Mouse (Mus musculus) stomach, embryonic 15.5 days (tissue): ENCODE measurements around the gene Serbp1. TPM values are rescaled to one million over a fixed set of nuclear protein-coding genes. Genes with fewer than 3 reads are reported as not detected.

ENCODE experiments used
- ATAC-seq: fragments of 200-750 bp; cut with Nextera tagmentation; 2 replicates; pipeline ENCODE4 v1.8.0; 2017; ENCODE audit warnings: low read depth, moderate number of reproducible peaks, moderate TSS enrichment; ENCODE audit not compliant: insufficient read depth, low FRiP score
- H3K27ac ChIP-seq: fragments of 300-500 bp; sonication (generic); 2 replicates; pipeline ENCODE4 v1.5.1; 2015; ENCODE audit warnings: mild to moderate bottlenecking, inconsistent platforms
- H3K27me3 ChIP-seq: fragments of 300-500 bp; sonication (generic); replicated peaks from 2 replicates; pipeline ENCODE4 v1.6.1; 2015; ENCODE audit warnings: inconsistent platforms
- H3K36me3 ChIP-seq: fragments of 300-500 bp; sonication (generic); 2 replicates; pipeline ENCODE4 v1.6.1; 2015; ENCODE audit warnings: inconsistent platforms
- H3K4me1 ChIP-seq: fragments of 300-500 bp; sonication (generic); 2 replicates; pipeline ENCODE4 v1.6.1; 2015; ENCODE audit warnings: inconsistent platforms
- H3K4me2 ChIP-seq: fragments of 300-500 bp; sonication (generic); 2 replicates; pipeline ENCODE4 v1.6.1; 2015; ENCODE audit warnings: mild to moderate bottlenecking, inconsistent platforms
- H3K4me3 ChIP-seq: fragments of 300-500 bp; sonication (generic); replicated peaks from 2 replicates; pipeline ENCODE4 v1.5.1; 2015; ENCODE audit warnings: inconsistent platforms
- H3K9ac ChIP-seq: fragments of 300-500 bp; sonication (generic); 2 replicates; pipeline ENCODE4 v1.6.1; 2015; ENCODE audit warnings: inconsistent platforms
- H3K9me3 ChIP-seq: fragments of 300-500 bp; sonication (generic); 2 replicates; pipeline ENCODE4 v1.6.1; 2016; ENCODE audit warnings: inconsistent platforms
- WGBS: fragments of 180-500 bp; shearing (Covaris S2); methylation state at CpG from one replicate; pipeline ENCODE4 v1.1.7; 2015; 5-methylcytosine and 5-hydroxymethylcytosine counted together
- polyA plus RNA-seq: library from polyadenylated mRNA; unstranded; fragments of >200 nt; fragmentation: Nextera tagmentation; extraction: Ambion mirVana; gene quantifications from 2 replicates; pipeline ENCODE4 v1.2.1, GENCODE M21; 2015

Gene Serbp1
- polyA plus RNA-seq, 1 experiment from 2014 or later = 408 TPM

- no peaks in the 10 kb centered on the region for H3K27me3 ChIP-seq
- H3K9me3 ChIP-seq = no peaks in the 10 kb centered on the region
- 20% methylated on average over 2 of the region's 2 CpGs for WGBS
- H3K27ac ChIP-seq = no peak overlapping the region
- no peak overlapping the region for H3K9ac ChIP-seq
- no peaks in the 10 kb centered on the region for H3K36me3 ChIP-seq
- H3K4me3 ChIP-seq = peak overlapping the region; percentile 26
- no peak for ATAC-seq
- no peaks in the 10 kb centered on the region; the same call in 1 of the 2 replicates for H3K4me1 ChIP-seq
- peak overlapping the region; percentile 47 for H3K4me2 ChIP-seq
These were observed 31.5 kb downstream of the Serbp1 start for GRCm38 (mm10) chr6:67269459-67269858.

DNA sequence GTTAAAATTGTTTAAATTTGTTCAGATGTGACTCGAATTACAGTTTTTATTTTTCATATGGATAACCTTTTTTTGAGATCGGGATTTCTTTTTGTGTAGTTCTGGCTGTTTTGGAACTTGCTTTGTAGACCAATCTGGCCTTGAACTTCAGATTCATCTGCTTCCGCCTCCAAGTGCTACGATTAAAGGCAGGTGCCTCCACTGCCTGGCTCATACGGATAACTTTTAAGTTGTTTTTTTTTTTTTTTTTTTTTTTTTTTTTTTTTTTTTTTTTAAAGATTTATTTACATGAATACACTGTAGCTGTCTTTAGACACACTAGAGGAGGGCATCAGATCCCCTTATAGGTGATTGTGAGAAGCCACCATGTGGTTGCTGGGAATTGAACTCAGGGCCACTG is 40.0 kb downstream of the Serbp1 start:
- Histone ChIP-seq H3K27ac (no peak overlapping the region), H3K9ac (no peak overlapping the region), H3K4me1 (no peaks in the 10 kb centered on the region), H3K27me3 (no peaks in the 10 kb centered on the region), H3K9me3 (no peaks in the 10 kb centered on the region), H3K36me3 (peaks cover 3% of the 10 kb centered on the region; the same call in 1 of the 2 replicates), H3K4me3 (no peak overlapping the region), H3K4me2 (no peak overlapping the region)
- no peak for ATAC-seq
- 86% methylated on average over 5 of the region's 5 CpGs for WGBS

- Histone ChIP-seq H3K9ac (no peak overlapping the region), H3K4me2 (no peak overlapping the region), H3K27me3 (no peaks in the 10 kb centered on the region), H3K4me1 (no peaks in the 10 kb centered on the region), H3K27ac (no peak overlapping the region), H3K9me3 (no peaks in the 10 kb centered on the region), H3K36me3 (no peaks in the 10 kb centered on the region; the same call in 1 of the 2 replicates), H3K4me3 (no peak overlapping the region)
- no peak for ATAC-seq
- WGBS = 80% methylated on average over 9 of the region's 9 CpGs
These were observed 43.7 kb downstream of the Serbp1 start for GRCm38 (mm10) chr6:67281614-67282197.

GRCm38 (mm10) chr6:67282897-67283296 is 44.9 kb downstream of the Serbp1 start:
- H3K4me2 ChIP-seq = no peak overlapping the region
- H3K9me3 ChIP-seq = no peaks in the 10 kb centered on the region
- no peak overlapping the region for H3K27ac ChIP-seq
- no peak for ATAC-seq
- no peaks in the 10 kb centered on the region for H3K4me1 ChIP-seq
- H3K4me3 ChIP-seq = no peak overlapping the region
- H3K36me3 ChIP-seq = no peaks in the 10 kb centered on the region; the same call in 1 of the 2 replicates
- WGBS = 78% methylated on average over 1 of the region's 1 CpGs
- H3K27me3 ChIP-seq = no peaks in the 10 kb centered on the region
- H3K9ac ChIP-seq = no peak overlapping the region

DNA sequence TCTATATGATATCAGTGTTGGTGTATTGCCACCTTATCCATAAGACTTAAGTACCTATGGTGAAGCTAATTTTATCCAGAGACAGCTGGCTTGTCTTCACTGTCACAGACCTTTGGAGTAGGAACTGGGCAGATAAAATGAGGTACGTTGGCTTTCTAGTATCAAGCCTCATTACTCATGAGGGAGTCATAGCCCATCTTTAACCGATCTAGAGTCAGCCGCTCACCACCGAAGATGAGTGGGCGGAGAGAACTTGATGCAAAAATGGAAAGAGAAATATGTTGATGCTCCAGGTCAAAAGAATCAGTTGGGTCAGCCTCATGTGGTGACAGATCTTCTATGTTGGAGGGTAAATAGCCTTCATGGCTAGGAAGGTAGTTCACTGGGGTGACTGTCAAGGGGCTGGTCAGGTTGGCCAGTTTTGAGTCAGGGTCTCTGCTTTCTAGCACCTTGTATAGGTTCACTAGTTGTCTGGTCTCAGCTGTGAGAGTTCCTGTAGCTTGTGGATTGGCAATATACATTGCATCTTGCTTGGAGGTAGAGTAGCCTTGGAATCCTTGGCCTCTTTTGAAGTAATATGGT is 54.2 kb downstream of the Serbp1 start:
- ATAC-seq = no peak
- Histone ChIP-seq H3K4me3 (no peak overlapping the region), H3K4me1 (no peaks in the 10 kb centered on the region), H3K9me3 (no peaks in the 10 kb centered on the region), H3K9ac (no peak overlapping the region), H3K36me3 (0 out of 2 replicates have a peak, but pooled peaks cover 6% of the 10 kb centered on the region), H3K27me3 (no peaks in the 10 kb centered on the region), H3K27ac (no peak overlapping the region), H3K4me2 (no peak overlapping the region)
- WGBS = 81% methylated on average over 5 of the region's 5 CpGs

DNA sequence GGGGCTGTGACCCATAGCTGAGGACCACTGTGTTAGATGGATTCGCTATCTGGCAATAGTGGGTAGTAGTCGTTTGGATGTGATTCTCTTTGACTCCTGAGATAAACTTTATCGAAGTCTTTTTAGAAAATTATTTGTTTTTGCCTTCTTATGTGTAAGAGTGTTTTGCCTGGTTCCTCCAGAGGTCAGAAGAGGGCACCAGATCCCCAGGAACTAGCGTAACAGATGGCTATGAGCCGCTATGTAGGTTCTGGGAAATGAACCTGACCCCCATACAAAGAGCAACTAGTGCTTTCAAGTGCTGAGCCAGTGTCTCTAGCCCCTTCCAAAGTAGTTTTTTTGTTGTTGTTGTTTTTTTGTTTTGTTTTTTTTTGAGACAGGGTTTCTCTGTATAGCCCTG is 58.1 kb downstream of the Serbp1 start:
- Histone ChIP-seq H3K9me3 (no peaks in the 10 kb centered on the region), H3K27me3 (no peaks in the 10 kb centered on the region), H3K27ac (no peak overlapping the region), H3K4me3 (no peak overlapping the region), H3K9ac (no peak overlapping the region), H3K4me1 (no peaks in the 10 kb centered on the region), H3K36me3 (no peaks in the 10 kb centered on the region), H3K4me2 (no peak overlapping the region)
- ATAC-seq = no peak
- 55% methylated on average over 5 of the region's 5 CpGs for WGBS

DNA sequence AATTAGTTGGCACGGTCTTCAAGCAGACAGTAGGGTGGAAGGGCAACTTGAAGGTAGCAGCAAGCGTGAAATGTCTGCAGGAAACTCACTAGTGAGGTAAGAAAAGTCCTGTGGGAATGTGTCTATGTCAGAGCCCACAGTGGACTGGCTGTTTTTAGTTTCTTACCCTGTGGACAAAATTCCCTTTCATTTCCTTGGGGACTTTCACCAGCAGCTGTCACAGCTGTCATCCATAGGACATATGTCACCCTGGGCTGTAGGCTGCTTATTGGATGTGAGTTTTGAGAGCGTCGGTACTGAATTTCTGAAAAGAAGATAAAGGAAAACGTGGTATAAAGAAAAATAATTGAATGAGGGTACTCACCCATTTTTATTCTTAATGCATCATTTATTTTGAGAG is 60.8 kb downstream of the Serbp1 start:
- Histone ChIP-seq H3K4me2 (no peak overlapping the region), H3K9ac (no peak overlapping the region), H3K27ac (no peak overlapping the region), H3K9me3 (no peaks in the 10 kb centered on the region), H3K27me3 (no peaks in the 10 kb centered on the region), H3K4me1 (no peaks in the 10 kb centered on the region; the same call in 1 of the 2 replicates), H3K4me3 (no peak overlapping the region), H3K36me3 (no peaks in the 10 kb centered on the region)
- ATAC-seq = no peak
- 78% methylated on average over 5 of the region's 5 CpGs for WGBS

DNA sequence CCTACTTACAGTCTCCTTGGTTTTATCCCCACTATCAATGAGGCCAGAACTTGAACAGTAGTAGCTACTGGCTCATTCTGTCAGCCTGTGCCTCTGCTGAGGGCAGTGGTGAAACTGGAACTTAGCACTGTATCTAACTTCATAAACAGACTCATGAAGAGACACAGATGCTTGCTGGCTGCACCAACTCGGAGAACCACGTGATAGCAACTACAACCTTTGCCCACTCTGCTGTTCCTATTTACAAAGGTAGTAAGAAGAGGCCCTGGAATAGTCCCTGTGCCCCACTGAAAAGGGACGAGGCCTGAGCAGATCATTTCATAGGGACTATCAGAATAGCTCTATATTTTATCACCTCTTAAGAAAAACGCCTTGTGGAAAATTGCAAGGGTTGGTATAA is 62.3 kb downstream of the Serbp1 start:
- no peak overlapping the region for H3K9ac ChIP-seq
- no peaks in the 10 kb centered on the region for H3K9me3 ChIP-seq
- WGBS = 36% methylated on average over 4 of the region's 4 CpGs
- H3K4me3 ChIP-seq = no peak overlapping the region
- ATAC-seq = peak; percentile 57; the same call in 1 of the 2 replicates
- no peaks in the 10 kb centered on the region for H3K27me3 ChIP-seq
- H3K36me3 ChIP-seq = no peaks in the 10 kb centered on the region
- H3K4me1 ChIP-seq = no peaks in the 10 kb centered on the region; the same call in 1 of the 2 replicates
- H3K4me2 ChIP-seq = no peak overlapping the region
- peak overlapping the region; percentile 27 for H3K27ac ChIP-seq

- H3K4me2 ChIP-seq = no peak overlapping the region
- ATAC-seq = peak; percentile 57; the same call in 1 of the 2 replicates
- H3K27me3 ChIP-seq = no peaks in the 10 kb centered on the region
- H3K27ac ChIP-seq = peak overlapping the region; percentile 27
- no peak overlapping the region for H3K9ac ChIP-seq
- WGBS = 30% methylated on average over 6 of the region's 6 CpGs
- H3K4me1 ChIP-seq = no peaks in the 10 kb centered on the region; the same call in 1 of the 2 replicates
- no peaks in the 10 kb centered on the region for H3K36me3 ChIP-seq
- no peak overlapping the region for H3K4me3 ChIP-seq
- H3K9me3 ChIP-seq = no peaks in the 10 kb centered on the region
These were observed 62.8 kb downstream of the Serbp1 start for GRCm38 (mm10) chr6:67300710-67301163.

GRCm38 (mm10) chr6:67301230-67301629 is 63.3 kb downstream of the Serbp1 start:
- ATAC-seq = 0 out of 2 replicates have a peak, but pooled peaks have one; percentile 28
- 91% methylated on average over 3 of the region's 3 CpGs for WGBS
- 0 out of 2 replicates have a peak overlapping the region, but pooled peaks have one; percentile 0 for H3K27ac ChIP-seq

GRCm38 (mm10) chr6:67302471-67302870 is 64.5 kb downstream of the Serbp1 start:
- H3K27ac ChIP-seq = no peak overlapping the region
- H3K36me3 ChIP-seq = no peaks in the 10 kb centered on the region
- no peaks in the 10 kb centered on the region for H3K9me3 ChIP-seq
- no peak overlapping the region for H3K4me2 ChIP-seq
- H3K4me1 ChIP-seq = no peaks in the 10 kb centered on the region; the same call in 1 of the 2 replicates
- 70% methylated on average over 4 of the region's 4 CpGs for WGBS
- H3K9ac ChIP-seq = no peak overlapping the region
- no peak overlapping the region for H3K4me3 ChIP-seq
- H3K27me3 ChIP-seq = no peaks in the 10 kb centered on the region
- no peak for ATAC-seq

More at GRCm38 (mm10) chr6:67301230-67301629, 63.3 kb downstream of the Serbp1 start:
- Histone ChIP-seq H3K36me3 (no peaks in the 10 kb centered on the region), H3K4me1 (no peaks in the 10 kb centered on the region; the same call in 1 of the 2 replicates), H3K27me3 (no peaks in the 10 kb centered on the region), H3K4me2 (no peak overlapping the region), H3K9me3 (no peaks in the 10 kb centered on the region), H3K9ac (no peak overlapping the region), H3K4me3 (no peak overlapping the region)

GRCm38 (mm10) chr6:67303210-67303609 is 65.2 kb downstream of the Serbp1 start:
- WGBS = 72% methylated on average over 10 of the region's 10 CpGs
- H3K4me1 ChIP-seq = no peaks in the 10 kb centered on the region; the same call in 1 of the 2 replicates
- no peaks in the 10 kb centered on the region for H3K36me3 ChIP-seq
- H3K4me3 ChIP-seq = no peak overlapping the region
- no peaks in the 10 kb centered on the region for H3K27me3 ChIP-seq
- H3K27ac ChIP-seq = no peak overlapping the region
- H3K9me3 ChIP-seq = no peaks in the 10 kb centered on the region
- no peak overlapping the region for H3K4me2 ChIP-seq
- no peak overlapping the region for H3K9ac ChIP-seq
- no peak for ATAC-seq
